ENCODE assay signal across 25 mouse cellular contexts in the genomic region with DNA sequence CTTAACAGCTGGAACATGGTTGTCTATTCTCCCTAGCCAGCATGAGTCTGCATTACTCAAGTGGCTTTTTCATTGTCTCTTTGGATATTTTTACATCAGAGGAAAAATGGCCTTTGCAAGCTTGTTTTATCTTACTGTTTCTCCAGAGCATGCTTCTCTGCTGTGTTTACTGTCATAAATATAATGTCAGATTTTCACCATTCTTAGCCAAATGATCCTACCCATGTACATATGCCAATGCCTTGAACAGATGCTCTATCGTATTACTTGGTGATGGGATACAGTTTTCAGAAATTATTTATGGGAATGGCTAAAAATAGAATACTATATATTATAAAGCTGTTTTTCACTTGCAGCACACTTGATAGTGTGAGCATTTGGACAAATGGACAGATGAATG.
"Had no signal": no experiment of that assay in that cellular context is flagged by ENCODE, and none has a peak within 500 bp of the region (broad histone marks: within the 10 kb centered on the region; RNA-seq: fewer than 3 reads in every experiment).

No protein-coding gene starts in this region.

- H3K9ac ChIP-seq: embryonic facial prominence, embryonic 12.5 days; embryonic facial prominence, embryonic 13.5 days; embryonic facial prominence, embryonic 15.5 days; forebrain, postnatal 0 days; heart, embryonic 12.5 days had no signal

- H3K4me1 ChIP-seq: embryonic facial prominence, embryonic 13.5 days; embryonic facial prominence, embryonic 15.5 days; heart, embryonic 10.5 days; heart, embryonic 12.5 days had no signal

- H3K9me3 ChIP-seq: embryonic facial prominence, embryonic 10.5 days; embryonic facial prominence, embryonic 12.5 days; embryonic facial prominence, embryonic 13.5 days; embryonic facial prominence, embryonic 15.5 days; heart, embryonic 10.5 days; heart, embryonic 12.5 days had no signal

- DNase-seq: cerebellum, adult 2 months; cerebellum, adult 8-10 months; cerebellum, adult 9-10 months; cerebellum, adult 9-11 months; cerebellum, postnatal 10 days; cerebellum, postnatal 25 days; cerebellum, postnatal 36 days; embryo, embryonic 11 days; forebrain, postnatal 0 days; gastrocnemius, adult 2 months; gastrocnemius, postnatal 10 days; gastrocnemius, postnatal 14 days; gastrocnemius, postnatal 25 days; gastrocnemius, postnatal 36 days; heart, adult 11 months; heart, adult 18-20 months; heart, adult 2 months had no signal

- ATAC-seq: forebrain, postnatal 0 days had no signal

- H3K27me3 ChIP-seq: embryonic facial prominence, embryonic 12.5 days; embryonic facial prominence, embryonic 13.5 days; embryonic facial prominence, embryonic 15.5 days; heart, embryonic 12.5 days had no signal

- H3K36me3 ChIP-seq: embryonic facial prominence, embryonic 10.5 days; embryonic facial prominence, embryonic 12.5 days; embryonic facial prominence, embryonic 13.5 days; embryonic facial prominence, embryonic 15.5 days; heart, embryonic 10.5 days; heart, embryonic 12.5 days had no signal

- H3K4me2 ChIP-seq: embryonic facial prominence, embryonic 12.5 days; embryonic facial prominence, embryonic 13.5 days; embryonic facial prominence, embryonic 15.5 days; heart, embryonic 11.5 days; heart, embryonic 12.5 days had no signal

- H3K27ac ChIP-seq: embryonic facial prominence, embryonic 10.5 days; embryonic facial prominence, embryonic 12.5 days; embryonic facial prominence, embryonic 13.5 days; embryonic facial prominence, embryonic 15.5 days; gastrocnemius, adult 2 months; heart, adult 2 months; heart, embryonic 10.5 days had no signal

- H3K4me3 ChIP-seq: embryonic facial prominence, embryonic 10.5 days; embryonic facial prominence, embryonic 12.5 days; embryonic facial prominence, embryonic 13.5 days; embryonic facial prominence, embryonic 15.5 days; erythroblast, embryonic 14.5 days; gastrocnemius, adult 2 months; heart, adult 2 months; heart, embryonic 10.5 days; heart, embryonic 12.5 days had no signal
